Mouse (Mus musculus): ENCODE data around the gene Veph1.

The Veph1 gene

DNA sequence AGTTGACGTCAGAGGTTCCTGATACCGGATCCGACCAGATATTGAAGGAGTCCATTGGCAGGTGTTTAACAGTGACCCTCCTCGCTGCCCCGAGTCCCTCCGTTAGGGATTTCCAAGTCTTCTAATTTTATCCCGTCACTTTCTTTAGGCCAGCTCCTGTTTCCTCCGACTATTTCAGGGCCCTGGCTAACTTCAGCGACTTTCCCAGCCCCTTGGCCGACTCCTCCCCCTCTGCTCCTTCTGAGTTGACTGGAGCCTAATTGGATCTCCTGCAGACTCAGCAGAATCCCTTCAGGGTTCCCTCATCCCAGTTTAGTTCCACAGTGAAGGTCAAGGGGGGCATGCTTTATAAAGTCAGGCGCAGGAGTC, 75.4 kb downstream of the Veph1 start:
- in situ Hi-C loops (cut with MseI, MboI) = no loop called here

DNA sequence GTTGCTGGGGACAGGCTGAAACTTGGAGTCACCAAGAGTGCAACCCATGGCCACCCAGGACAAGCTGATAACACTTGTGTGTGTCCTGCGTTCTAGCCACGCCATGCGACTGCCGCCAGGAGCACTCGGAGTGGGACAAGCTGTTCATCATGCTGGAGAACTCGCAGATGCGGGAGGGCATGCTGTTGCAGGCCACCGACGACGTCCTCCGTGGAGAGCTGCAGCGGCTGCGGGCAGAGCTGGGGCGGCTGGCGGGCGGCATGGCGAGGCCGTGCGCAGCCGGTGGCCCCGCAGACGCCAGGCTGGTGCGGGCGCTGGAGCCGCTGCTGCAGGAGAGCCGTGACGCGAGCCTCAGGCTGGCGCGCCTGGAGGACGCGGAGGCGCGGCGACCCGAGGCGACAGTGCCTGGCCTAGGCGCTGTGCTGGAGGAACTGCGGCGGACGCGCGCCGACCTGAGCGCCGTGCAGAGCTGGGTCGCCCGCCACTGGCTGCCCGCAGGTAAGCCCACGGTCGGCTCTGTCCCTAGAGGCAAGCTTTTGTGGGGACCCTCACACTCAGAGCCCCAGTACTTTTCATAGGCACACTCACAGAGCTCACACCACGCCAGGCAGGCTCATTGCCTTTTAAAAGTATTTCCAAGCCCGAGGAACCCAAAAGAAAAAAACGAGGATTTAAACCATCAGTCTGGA, 75.9 kb downstream of the Veph1 start:
- in situ Hi-C loops (cut with MseI, MboI) = no loop called here

DNA sequence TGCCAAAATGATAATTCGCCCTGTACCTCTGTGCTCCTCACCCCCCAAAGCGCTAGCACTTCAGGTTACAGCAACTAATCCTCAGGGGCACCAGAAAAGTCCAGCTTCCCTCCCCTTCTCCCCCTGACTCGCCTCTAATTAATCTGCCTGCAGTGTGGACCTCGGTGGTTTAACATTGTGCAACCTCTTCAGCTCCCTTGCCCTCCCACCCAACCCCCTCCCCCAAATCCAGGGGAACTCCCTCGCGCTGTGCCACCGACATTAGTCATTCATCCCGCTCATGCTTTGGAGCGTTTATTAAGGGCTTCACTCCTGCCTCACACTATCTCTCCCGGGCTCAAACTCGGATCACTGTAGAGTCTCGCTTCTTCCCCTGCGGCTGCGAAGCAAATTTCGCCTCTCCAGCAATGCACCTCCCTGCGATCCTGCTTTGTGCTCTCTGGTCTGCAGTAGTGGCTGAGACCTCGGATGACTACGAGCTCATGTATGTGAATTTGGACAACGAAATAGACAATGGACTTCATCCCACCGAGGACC, 76.9 kb downstream of the Veph1 start, which contains the start of gene Ptx3:
Gene Ptx3, plus strand, starts transcription at position 256 of the 537 bp plus-strand sequence.
- in situ Hi-C loops (cut with MseI, MboI) = no loop called here

DNA sequence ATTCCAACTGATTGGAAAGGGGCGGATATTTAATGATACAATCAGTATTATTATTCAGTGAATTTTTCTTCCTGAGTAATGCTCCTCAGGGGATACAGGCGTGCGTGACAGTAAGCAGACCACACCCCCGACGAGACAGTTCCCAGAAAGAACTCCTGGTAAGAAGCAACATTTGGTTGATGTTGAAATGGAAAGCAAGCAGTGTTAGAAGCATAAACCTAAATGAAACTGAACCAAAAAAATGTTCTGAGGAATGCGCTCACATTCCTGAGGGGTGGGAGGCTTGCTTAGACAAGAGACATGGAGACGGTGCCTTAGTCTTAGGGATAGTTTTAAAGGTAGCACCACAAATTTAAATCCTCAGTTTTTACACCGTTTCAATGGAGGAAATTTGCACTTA, 80.9 kb downstream of the Veph1 start:
- in situ Hi-C loops (cut with MseI, MboI) = no loop called here

DNA sequence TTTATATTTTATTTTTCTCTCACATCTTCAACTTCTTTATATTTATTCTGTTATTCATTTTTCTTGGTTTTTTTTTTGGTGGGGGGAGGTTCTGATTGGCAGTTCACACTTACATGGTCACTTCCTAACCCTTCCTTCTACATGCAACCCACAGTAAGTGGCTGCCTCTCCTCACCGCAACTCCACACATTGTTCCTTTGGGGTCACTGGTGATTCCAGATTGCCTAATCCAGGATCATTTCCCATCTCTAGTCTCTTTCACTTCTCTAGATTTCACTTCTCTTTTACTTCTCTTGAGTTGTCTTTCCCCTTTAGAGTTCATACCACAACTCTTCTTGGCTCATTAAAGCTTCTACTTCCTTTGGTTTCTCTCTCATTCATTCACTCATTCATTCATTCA, 83.1 kb downstream of the Veph1 start:
- in situ Hi-C loops (cut with MseI, MboI) = no loop called here

DNA sequence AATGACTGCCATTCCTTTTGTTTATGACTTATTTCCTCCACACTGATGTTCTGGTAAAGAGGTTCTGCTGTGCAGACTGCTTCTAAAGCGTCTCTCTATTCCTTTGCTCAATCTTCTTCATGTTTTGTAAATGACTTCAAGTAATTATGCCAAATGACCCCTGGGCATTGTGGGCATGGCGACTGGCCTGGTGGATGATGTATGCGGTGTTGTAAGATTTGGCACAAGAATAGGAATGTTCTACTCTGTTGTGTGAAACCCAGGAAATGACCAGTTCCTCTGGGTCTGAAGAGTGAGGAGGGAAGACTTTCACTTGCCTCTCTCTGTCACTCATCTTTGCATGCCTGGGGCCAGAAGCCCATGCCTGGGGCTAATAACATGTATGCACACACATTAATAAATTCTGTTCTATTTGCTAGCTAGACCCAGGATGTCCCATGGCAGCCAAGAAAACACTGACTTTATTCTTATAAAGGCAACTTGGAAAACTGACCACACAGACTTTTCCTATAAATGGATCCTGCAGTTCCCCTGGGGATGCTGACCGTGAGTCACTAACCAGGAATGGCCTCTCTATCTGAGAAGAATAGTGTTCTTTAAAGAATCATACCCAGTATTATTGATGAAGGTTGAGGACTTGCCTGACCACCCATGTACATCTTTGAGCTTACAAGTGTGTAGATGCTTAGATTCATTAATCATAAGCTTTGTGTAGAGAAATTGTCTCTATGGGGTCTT, 87.6 kb downstream of the Veph1 start:
- in situ Hi-C loops (cut with MseI, MboI) = no loop called here

DNA sequence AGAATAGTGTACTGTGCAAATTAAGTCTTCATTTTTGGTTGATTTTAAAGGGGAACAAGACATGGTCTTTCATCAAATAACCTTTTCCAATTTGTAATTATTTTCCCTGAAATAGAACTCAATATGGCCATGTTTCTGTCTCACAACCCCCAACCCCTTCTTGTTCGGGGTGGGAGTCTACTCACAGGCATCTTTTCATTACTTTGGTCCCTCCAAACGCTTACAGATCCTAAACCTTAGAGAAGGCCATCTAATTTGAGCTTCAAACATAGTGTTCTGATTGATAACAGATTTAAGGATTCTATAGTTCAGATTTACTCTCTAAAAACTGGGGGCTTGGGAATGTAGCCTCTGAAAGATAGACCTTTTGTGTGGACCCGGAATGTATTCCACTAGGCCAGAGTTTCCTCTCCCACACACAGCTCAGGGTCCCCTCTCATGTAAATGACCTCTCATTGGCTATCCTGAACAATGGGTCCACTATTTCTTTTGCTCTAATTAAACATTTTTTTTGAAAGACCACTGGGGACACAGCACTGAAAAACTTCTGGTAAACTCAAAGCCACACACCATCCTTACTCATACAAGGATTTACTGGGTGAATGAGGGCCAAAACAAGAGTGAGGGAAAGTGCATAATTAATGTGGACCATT, 102.6 kb downstream of the Veph1 start:
- in situ Hi-C loops (cut with MseI, MboI) = no loop called here

DNA sequence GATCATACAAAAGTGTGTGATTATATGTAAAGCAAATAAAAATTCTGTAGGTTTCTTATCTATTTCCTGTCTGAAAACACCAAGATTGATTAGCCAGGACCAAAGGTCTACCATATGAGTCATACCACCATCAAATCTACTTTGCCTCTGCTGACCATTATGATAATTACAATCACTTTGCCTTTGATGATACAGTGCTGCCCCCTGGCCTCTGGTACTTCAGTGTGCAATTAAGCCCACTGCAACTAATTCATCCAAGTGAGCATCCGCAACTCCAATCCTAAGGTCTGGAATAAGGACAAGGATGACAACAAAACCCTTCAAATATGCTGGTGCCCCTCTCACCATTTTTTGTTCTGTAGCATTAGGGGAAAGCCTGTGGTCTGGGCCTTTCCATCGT, 117.0 kb downstream of the Veph1 start:
- in situ Hi-C loops (cut with MseI, MboI) = no loop called here

DNA sequence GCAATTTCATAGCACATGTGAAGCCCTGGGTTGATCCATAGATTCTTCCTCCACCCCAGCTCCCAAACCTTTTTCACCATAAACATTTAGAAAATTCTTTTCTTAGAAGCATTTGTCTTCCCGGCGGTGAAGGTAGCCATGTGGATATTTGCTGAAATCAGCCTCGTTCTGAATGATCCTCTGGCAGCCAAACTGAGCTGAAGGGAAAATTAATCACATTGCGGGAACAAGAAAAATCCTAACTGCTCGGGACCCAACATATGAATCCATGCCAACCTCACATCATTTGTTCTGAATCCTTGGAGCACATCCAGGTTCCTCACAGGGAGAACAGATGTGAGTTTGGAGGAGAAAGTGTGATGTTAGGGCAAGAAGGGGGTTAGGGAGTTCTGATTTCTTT, 123.7 kb downstream of the Veph1 start:
- in situ Hi-C loops (cut with MseI, MboI) = no loop called here

DNA sequence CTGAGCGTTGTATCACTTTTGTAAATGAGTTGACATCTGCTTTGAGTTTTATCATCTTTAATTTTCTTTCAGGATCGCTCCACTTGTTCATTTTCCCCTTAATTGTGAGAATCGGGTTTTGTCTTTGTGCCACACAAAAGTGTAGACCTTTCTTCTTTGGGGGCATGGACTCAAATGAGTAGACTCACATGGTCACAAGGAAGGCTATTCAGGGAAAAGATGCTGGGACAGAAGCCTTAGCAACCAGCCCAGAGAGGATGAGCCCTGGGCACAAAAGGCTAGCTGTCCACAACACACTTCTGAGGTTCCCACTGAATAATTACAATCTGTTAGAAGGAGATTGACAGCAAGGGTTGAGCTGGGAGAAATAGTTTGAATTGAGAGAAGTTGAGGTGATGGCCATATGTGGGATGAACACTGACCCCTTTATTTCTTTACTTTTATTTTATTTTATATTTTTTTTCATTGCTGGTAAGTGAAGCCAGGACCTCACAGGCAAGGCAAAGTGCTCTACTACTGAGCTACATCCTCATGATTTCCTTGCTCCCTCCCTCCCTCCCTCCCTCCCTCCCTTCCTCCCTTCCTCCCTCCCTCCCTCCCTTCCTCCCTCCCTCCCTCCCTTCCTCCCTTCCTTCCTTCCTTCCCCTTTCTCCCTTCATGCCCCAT, 126.6 kb downstream of the Veph1 start:
- in situ Hi-C loops (cut with MseI, MboI) = no loop called here

DNA sequence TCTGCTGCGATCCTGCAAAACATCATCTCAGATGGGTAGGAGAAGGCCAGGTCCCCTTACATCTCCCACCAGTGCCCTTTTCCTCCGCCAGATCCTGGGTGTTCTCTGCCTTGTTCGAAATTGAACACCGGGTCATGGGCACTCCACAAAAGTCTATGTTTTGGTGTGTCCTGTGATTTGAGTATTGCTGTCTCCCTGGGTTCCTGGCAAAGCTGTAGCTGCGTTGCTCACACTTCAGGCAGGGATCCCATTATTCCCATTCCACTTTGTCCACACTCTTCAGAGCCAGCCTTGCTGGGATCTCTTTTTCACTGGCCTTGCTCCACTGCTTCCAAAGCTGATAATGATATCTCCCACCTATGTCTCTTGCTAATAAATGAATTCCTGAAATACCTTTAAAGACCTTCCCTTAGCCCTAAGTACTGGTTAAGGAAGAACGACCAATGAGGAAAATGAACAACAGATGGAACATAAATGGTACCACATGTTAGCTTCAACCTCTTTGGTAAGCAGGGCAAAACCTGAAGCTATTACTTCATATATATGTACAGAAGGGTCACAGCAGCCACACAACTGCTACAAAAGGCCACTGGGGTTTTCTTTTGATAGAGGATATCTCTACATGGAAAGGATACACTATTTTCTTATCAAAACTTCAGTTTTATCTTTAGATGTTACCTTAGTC, 129.9 kb downstream of the Veph1 start:
- in situ Hi-C loops (cut with MseI, MboI) = no loop called here

DNA sequence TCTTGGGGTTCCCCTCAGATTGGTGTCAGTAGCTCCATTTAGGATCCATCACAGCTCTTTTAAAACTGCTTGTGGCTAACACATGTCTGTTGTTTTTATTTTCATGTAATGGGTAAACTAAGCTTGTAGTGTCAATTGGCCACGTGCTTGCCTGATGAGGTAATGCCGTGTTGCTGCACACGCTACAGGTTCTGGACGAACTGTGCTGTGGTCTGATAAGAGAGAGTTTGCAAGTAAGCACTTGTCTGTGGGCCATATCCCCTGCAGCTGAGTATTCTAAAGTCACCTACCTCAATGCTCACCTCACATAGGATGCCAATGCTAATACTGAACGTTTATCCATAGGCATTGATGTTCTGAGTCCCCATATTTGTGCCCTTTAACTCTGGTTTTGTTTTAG, 131.6 kb downstream of the Veph1 start:
- in situ Hi-C loops (cut with MseI, MboI) = no loop called here

DNA sequence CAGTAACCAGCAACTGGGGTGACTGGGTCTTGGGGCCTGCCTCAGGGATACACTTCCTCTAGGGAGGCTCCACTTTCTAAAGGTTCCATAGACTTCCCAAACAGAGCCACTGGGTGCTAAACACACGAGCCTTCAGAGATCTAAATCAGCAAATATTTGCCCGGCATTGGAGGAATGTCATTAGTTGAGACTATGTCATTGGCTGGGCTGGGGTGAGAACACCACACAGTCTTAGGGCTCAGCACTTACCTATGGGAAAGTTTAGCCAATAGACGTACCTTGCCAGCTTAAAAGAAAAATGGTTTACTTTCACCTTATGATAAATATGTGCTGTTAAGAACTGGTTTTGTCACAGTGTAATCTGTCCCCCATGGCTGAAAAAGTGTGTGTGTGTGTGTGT, 132.1 kb downstream of the Veph1 start:
- in situ Hi-C loops (cut with MseI, MboI) = no loop called here

DNA sequence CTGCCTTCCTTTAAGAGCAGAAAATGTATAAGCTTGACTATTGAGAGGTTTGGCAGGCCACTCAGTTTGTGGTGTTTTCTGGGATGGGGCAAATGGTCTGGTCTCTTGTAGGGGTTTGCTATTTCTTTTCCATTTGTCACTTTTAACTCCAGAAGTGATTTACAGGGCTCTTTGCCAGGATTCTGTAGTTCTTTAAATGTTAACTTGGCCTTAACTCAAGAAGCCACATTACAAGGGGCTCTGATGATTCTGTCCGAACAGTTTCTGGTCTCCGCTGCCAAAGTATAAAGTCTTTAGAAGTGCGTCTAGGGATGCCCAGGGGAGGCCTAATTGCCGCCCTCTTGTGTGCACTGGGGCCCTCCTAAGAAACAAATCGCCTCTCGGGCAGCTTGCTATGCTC, 134.0 kb downstream of the Veph1 start:
- in situ Hi-C loops (cut with MseI, MboI) = no loop called here

DNA sequence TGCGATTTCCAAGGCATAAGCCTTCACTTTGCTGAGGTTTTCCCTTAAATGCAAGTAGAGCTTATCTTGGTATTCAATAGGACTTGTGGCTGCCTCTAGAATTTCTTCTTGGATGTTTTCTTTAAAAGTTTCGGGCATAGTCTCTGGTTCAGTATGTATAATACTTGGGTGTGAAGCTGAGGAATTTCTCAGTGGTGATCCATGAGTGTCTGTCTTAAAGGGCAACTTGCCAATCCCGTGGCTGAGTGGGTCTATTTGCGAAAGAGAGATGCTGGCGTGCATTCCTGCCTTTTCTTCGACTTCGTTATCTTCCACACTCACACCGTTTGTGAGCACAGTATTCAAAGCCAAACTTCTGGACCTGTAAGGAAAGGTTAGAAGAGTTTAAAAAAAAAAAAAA, 138.7 kb downstream of the Veph1 start:
- in situ Hi-C loops (cut with MseI, MboI) = no loop called here

DNA sequence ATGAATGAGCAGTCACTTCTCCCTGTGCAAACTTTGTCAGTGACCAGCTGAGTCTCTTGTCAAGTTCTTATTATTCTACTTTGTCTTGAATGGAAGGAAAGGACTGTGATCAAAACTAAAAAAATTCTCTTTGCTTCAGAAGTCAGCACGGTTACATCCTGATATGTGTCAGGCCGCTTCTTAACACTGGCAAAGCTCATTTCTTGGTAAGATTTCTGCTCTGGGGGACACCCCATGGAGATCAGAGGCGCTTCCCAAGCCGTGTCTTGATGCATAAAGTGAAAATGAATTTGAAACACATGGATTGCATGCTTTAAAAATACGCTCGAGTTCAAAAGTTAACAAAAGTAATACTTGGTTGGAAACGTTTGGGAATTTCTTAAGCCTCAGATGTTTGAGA, 159.0 kb downstream of the Veph1 start:
- in situ Hi-C loops (cut with MseI, MboI) = no loop called here

DNA sequence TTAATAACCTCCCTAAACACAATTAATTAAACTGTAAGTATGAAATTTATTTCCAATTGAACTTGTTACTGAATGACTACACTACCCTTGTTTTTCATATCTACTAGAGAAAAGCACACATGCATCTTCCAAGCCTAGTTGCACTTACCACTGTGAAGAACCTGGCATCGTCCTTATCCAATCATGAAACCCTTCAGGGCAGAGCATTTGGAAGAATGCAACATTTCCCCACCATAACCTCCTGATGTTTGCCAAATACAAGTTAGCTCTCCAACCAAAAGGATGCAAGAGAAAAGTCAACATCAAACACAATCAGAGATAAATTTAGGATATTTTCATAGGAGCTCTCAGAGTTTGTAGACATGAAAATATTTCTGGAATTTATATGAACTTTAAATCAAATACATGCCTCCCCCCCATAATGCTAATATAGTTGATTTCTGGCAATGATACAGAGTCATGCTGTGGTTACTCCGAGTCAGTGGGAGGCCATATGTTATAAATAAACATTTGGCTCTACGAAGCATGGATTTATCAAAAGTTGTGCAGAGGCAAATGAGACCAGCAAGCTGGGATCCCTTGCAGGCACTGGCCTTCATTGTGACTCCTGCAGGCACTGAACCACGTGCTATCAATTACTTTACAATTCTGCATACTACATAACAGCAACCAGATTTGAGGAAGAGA, 165.2 kb downstream of the Veph1 start:
- in situ Hi-C loops (cut with MseI, MboI) = no loop called here

DNA sequence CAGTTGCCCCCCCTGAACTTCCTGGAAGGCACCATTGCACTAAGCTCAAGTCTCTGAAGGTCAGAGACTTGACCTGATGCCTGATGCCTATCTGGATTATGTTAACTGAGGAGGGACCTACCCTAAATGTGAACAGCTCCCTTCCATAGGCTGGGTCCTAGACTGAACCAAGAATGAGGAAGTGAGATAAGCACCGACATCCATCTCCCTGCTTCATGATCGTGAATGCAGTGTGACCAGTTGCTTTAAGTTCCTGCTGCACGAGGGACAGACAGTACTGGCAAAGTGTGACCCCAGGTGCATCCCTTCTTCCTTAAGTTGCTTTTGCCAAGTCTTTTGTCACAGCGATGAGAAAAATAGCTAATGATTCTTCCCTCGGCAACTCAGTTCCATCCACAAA, 166.9 kb downstream of the Veph1 start:
- in situ Hi-C loops (cut with MseI, MboI) = no loop called here

DNA sequence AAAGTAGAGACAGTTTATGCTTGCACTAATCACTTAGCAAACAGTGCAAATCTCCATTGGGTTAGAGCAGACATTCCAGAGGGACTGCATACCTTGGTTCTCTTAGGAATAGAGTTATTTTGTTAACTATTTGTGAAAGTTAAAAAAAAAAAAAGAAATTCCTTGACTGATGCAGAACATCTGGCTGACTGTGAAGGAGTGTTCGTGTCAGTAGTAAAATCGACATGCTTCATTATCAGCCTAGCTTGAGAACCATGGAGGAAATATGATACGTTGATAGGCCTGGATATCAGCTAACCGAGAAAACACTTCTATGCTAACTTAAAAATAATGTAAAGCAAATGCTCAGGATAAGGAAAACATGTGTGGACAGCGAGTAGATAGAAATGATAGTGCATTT, 191.1 kb downstream of the Veph1 start:
- in situ Hi-C loops (cut with MseI, MboI) = no loop called here

DNA sequence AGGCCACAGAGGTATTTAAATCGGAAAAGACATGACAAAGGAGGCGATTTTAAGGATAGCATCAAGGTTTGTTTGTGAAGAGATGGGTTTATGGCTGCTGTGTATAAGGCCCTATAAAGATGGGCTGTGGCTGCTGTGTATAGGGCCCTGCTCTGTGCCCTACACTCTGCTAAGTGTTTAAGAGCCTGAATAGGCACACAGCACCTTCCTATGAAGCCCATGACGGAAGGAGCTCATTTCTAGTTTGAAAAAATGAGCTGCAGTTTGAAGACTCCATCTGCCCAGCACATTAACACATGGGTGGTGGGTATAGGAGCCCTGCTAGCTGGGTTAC, 194.1 kb downstream of the Veph1 start:
- in situ Hi-C loops (cut with MseI, MboI) = no loop called here

Measured in mouse trophoblast stem cell (cell line).